Comparison of ENCODE assay signal across 28 mouse cellular contexts in the genomic region with DNA sequence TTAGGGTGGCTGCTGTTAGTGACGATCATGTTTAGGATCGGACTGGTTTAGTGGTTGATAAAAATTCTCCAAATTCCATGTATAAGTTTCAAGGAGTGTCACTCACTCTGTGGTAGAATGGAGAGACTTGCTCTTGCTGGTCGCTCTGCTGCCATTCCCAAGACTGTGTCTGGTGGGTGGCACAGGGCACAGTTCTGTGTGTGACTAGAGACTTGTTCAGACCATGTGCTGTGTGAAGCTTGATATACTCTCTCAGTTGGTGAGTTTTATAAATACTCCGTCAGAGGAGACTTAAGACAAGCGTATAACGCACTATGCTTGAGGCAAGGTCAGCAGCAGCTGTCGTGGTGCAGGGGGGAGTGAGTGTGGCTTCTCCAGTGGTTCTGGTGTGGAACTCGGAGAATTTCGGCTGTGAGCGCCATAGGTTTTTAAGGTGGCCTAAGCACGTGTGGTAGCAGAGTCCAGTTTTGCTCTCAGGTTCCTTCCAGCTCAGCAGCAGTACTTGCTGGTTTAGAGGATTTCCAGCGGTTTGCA. TPM values are rescaled to one million over a fixed set of nuclear protein-coding genes. Genes with fewer than 3 reads are reported as not detected.
DNase-seq lines count a peak whose midpoint lies in the region; ATAC-seq and TF ChIP-seq lines count a peak whose summit lies in the region.
"Had no signal": no experiment of that assay in that cellular context is flagged by ENCODE, and none has a peak within 500 bp of the region (broad histone marks: within the 10 kb centered on the region; RNA-seq: fewer than 3 reads in every experiment).

No protein-coding gene starts in this region.

- no peak overlapping the region for H3K4me3 ChIP-seq in gastrocnemius, adult 2 months
- no peak overlapping the region for H3K4me3 ChIP-seq in heart, embryonic 15.5 days
- H3K4me3 ChIP-seq in embryonic facial prominence, embryonic 12.5 days, result no peak overlapping the region
- no peak overlapping the region for H3K4me3 ChIP-seq in myocyte
- no peak overlapping the region for H3K4me3 ChIP-seq in forebrain, postnatal 0 days (ENCODE audit: low read depth, low read length)
- H3K4me3 ChIP-seq: forebrain, embryonic 10.5 days; forebrain, embryonic 15.5 days; liver, embryonic 12.5 days; neural tube, embryonic 13.5 days; stomach, embryonic 15.5 days had no signal

- intact Hi-C loops in gastrocnemius, adult 2 months (cut with DNase I), result no loop called here
- intact Hi-C loops in heart, postnatal 14 days (cut with DNase I), result no loop called here

- H3K9ac ChIP-seq in heart, embryonic 15.5 days, result no peak overlapping the region
- no peak overlapping the region for H3K9ac ChIP-seq in embryonic facial prominence, embryonic 12.5 days
- H3K9ac ChIP-seq in forebrain, postnatal 0 days, result no peak overlapping the region
- H3K9ac ChIP-seq: forebrain, embryonic 15.5 days; liver, embryonic 12.5 days; liver, postnatal 0 days; neural tube, embryonic 13.5 days; stomach, embryonic 15.5 days had no signal

- no peak for DNase-seq in gastrocnemius, adult 2 months
- DNase-seq in gastrocnemius, adult 8-10 months (ENCODE audit: low spot score in 2 of 2), result no peak
- DNase-seq in heart, postnatal 14 days, result no peak
- no peak for DNase-seq in forebrain, postnatal 0 days
- DNase-seq: adrenal gland, adult 8-10 months; cerebellum, adult 2 months; cerebellum, postnatal 14 days; gastrocnemius, postnatal 10 days; heart, postnatal 10 days; kidney, adult 9 months; kidney, postnatal 10 days; layer of hippocampus, adult 9-11 months; liver, postnatal 0 days; lung, postnatal 36 days; retina, postnatal 1 day; right cerebral cortex, postnatal 14 days had no signal

- TF ChIP-seq POLR2A in myocyte (IDR thresholded peaks at IDR 0.05; ENCODE audit: insufficient read length, low read depth), result no peak

- no peak overlapping the region for H3K4me2 ChIP-seq in heart, embryonic 15.5 days
- no peak overlapping the region for H3K4me2 ChIP-seq in embryonic facial prominence, embryonic 12.5 days (replicated peaks)
- H3K4me2 ChIP-seq in myocyte (ENCODE audit: low read depth), result peak overlapping the region; percentile 16
- no peak overlapping the region for H3K4me2 ChIP-seq in forebrain, postnatal 0 days (ENCODE audit: low read depth)
- H3K4me2 ChIP-seq: forebrain, embryonic 15.5 days; liver, embryonic 12.5 days; midbrain, embryonic 11.5 days; neural tube, embryonic 13.5 days; stomach, embryonic 15.5 days had no signal

- no peaks in the 10 kb centered on the region for H3K27me3 ChIP-seq in heart, embryonic 15.5 days
- no peaks in the 10 kb centered on the region for H3K27me3 ChIP-seq in embryonic facial prominence, embryonic 12.5 days
- no peaks in the 10 kb centered on the region for H3K27me3 ChIP-seq in myocyte (ENCODE audit: control insufficient read depth, insufficient read depth, insufficient read length)
- no peaks in the 10 kb centered on the region for H3K27me3 ChIP-seq in forebrain, postnatal 0 days (ENCODE audit: insufficient read depth, low read length)
- H3K27me3 ChIP-seq: forebrain, embryonic 15.5 days; liver, embryonic 12.5 days; neural tube, embryonic 13.5 days; stomach, embryonic 15.5 days had no signal

- no peak for TF ChIP-seq CTCF in gastrocnemius, adult 2 months (IDR thresholded peaks at IDR 0.05)
- no peak for TF ChIP-seq CTCF in forebrain, postnatal 0 days (IDR thresholded peaks at IDR 0.05; ENCODE audit: low read depth)

- H3ac ChIP-seq in myocyte (ENCODE audit: control insufficient read depth, insufficient read length), result no peak overlapping the region

- H3K79me2 ChIP-seq in myocyte (ENCODE audit: control insufficient read depth, insufficient read depth), result peaks cover 100% of the 10 kb centered on the region

- H3K4me1 ChIP-seq in heart, embryonic 15.5 days (replicated peaks), result peaks cover 38% of the 10 kb centered on the region
- H3K4me1 ChIP-seq in embryonic facial prominence, embryonic 12.5 days, result peaks cover 6% of the 10 kb centered on the region; the same call in 1 of the 2 replicates
- no peaks in the 10 kb centered on the region for H3K4me1 ChIP-seq in forebrain, postnatal 0 days (ENCODE audit: insufficient read depth)

- H3K27ac ChIP-seq in gastrocnemius, adult 2 months, result peak overlapping the region; percentile 48; the same call in 1 of the 2 replicates
- H3K27ac ChIP-seq in heart, embryonic 15.5 days, result peak overlapping the region; percentile 36
- no peak overlapping the region for H3K27ac ChIP-seq in embryonic facial prominence, embryonic 12.5 days
- no peak overlapping the region for H3K27ac ChIP-seq in forebrain, postnatal 0 days (ENCODE audit: low read depth, low read length)
- H3K27ac ChIP-seq: forebrain, embryonic 10.5 days; forebrain, embryonic 15.5 days; liver, embryonic 12.5 days; neural tube, embryonic 13.5 days; stomach, embryonic 15.5 days had no signal

- H3K9me3 ChIP-seq in heart, embryonic 15.5 days (replicated peaks), result no peaks in the 10 kb centered on the region
- H3K9me3 ChIP-seq in embryonic facial prominence, embryonic 12.5 days, result no peaks in the 10 kb centered on the region
- H3K9me3 ChIP-seq in forebrain, postnatal 0 days (ENCODE audit: low read length), result no peaks in the 10 kb centered on the region
- H3K9me3 ChIP-seq: forebrain, embryonic 10.5 days; forebrain, embryonic 15.5 days; G1E; liver, embryonic 12.5 days; neural tube, embryonic 13.5 days; stomach, embryonic 15.5 days had no signal

- ATAC-seq in heart, embryonic 15.5 days (replicated peaks; ENCODE audit: insufficient number of reproducible peaks, insufficient read depth, low FRiP score, low read depth), result no peak; the same call in 1 of the 2 replicates
- 0 out of 2 replicates have a peak, but pooled peaks have one; percentile 18 for ATAC-seq in embryonic facial prominence, embryonic 12.5 days (ENCODE audit: insufficient number of reproducible peaks, insufficient read depth, low FRiP score, low TSS enrichment)
- no peak for ATAC-seq in forebrain, postnatal 0 days
- ATAC-seq: forebrain, embryonic 15.5 days; hindbrain, embryonic 16.5 days; intestine, embryonic 16.5 days; liver, embryonic 12.5 days; liver, postnatal 0 days had no signal

- WGBS in heart, embryonic 15.5 days, result 55% methylated on average over 12 of the region's 12 CpGs
- WGBS in embryonic facial prominence, embryonic 12.5 days, result 71% methylated on average over 12 of the region's 12 CpGs
- WGBS in forebrain, postnatal 0 days, result 88% methylated on average over 12 of the region's 12 CpGs

- H3K36me3 ChIP-seq in heart, embryonic 15.5 days, result no peaks in the 10 kb centered on the region
- no peaks in the 10 kb centered on the region for H3K36me3 ChIP-seq in embryonic facial prominence, embryonic 12.5 days
- no peaks in the 10 kb centered on the region for H3K36me3 ChIP-seq in myocyte (ENCODE audit: control insufficient read depth, insufficient read depth)
- no peaks in the 10 kb centered on the region for H3K36me3 ChIP-seq in forebrain, postnatal 0 days (ENCODE audit: insufficient read depth)
- H3K36me3 ChIP-seq: forebrain, embryonic 15.5 days; G1E; neural tube, embryonic 13.5 days; stomach, embryonic 15.5 days had no signal

TF ChIP-seq in myocyte, 11 proteins besides CTCF, POLR2A, EP300 and RAD21:
- peak; percentile 30 to 92 (median 66) for TF ChIP-seq MYOG (IDR thresholded peaks at IDR 0.05; ENCODE audit: control insufficient read depth in 1 of 3, insufficient read depth in 1 of 3, insufficient read length in 2 of 3, low read depth in 2 of 3)
- peak in 2 of 3 experiments; percentile 71 to 83 for TF ChIP-seq MYOD1 (IDR thresholded peaks at IDR 0.05; ENCODE audit: control insufficient read depth in 1 of 3, insufficient read length in 2 of 3, low read depth in 2 of 3)
- TF ChIP-seq REST (IDR thresholded peaks at IDR 0.05; ENCODE audit: insufficient read depth, insufficient read length), result no peak
- peak; percentile 23 for TF ChIP-seq TCF12 (IDR thresholded peaks at IDR 0.05; ENCODE audit: insufficient read depth, poor library complexity, severe bottlenecking)
- TF ChIP-seq USF1 (IDR thresholded peaks at IDR 0.05; ENCODE audit: low read depth), result no peak

RNA-seq across cellular contexts. Expression of a gene that starts 17.3 kb away (rescaled TPM):
- 10 to 100 TPM; 24.9 to 28.2 TPM for total RNA-seq in gastrocnemius, adult 2 months (2021)
- 10 to 100 TPM; 14.8 to 23.9 (median 20.0) TPM for total RNA-seq in gastrocnemius, adult 8-10 months (2022)
- polyA plus RNA-seq in heart, embryonic 15.5 days (2015; fragmentation: Nextera tagmentation; extraction: Ambion mirVana), result 779 and 868 TPM in 2 replicates
- 100 to 1,000 TPM; 321 to 347 TPM for total RNA-seq in heart, postnatal 14 days (2021)
- polyA plus RNA-seq in embryonic facial prominence, embryonic 12.5 days (2016; fragmentation: Nextera tagmentation; extraction: Ambion mirVana), result 327 and 332 TPM in 2 replicates
- 174 TPM for polyA plus RNA-seq in myocyte (2012; fragmentation: generic; extraction: Trizol)
- total RNA-seq in forebrain, postnatal 0 days (2014; rRNA removed), result 409 and 455 TPM in 2 replicates
- polyA plus RNA-seq in forebrain, postnatal 0 days (2015; fragmentation: Nextera tagmentation; extraction: Ambion mirVana), result 497 and 512 TPM in 2 replicates

Comparison
In these comparisons a context has a peak if more than half of its experiments do, and no peak if none do; other contexts are left out.
1. H3K27ac ChIP-seq: peak in gastrocnemius, adult 2 months (single experiment) and heart, embryonic 15.5 days (single experiment); none in embryonic facial prominence, embryonic 12.5 days (single experiment) and forebrain, postnatal 0 days (single experiment).
2. RNA of a gene that starts 17.3 kb away (total RNA-seq): 409 to 455 TPM in forebrain, postnatal 0 days and 321 to 347 TPM in heart, postnatal 14 days; 24.9 to 28.2 TPM in gastrocnemius, adult 2 months and 14.8 to 23.9 TPM in gastrocnemius, adult 8-10 months; every median in the first group is over 10 times any median in the second.